Mouse (Mus musculus) ovary, postnatal 36 days (tissue): Measurements from ENCODE around the gene Slit3.
A peak's percentile ranks its signal among the peaks of the same experiment; 100 is the strongest.

Experiments used
- DNase-seq: peaks from one replicate; pipeline ENCODE4 v3.0.0; 2022; ENCODE audit warnings: low spot score, mixed read lengths

Slit3 gene

GRCm38 (mm10) chr11:35693625-35694024 lies 572.6 kb downstream of the Slit3 start:
- no peak for DNase-seq

GRCm38 (mm10) chr11:35697476-35697875 lies 576.5 kb downstream of the Slit3 start:
- no peak for DNase-seq

GRCm38 (mm10) chr11:35698901-35699300 lies 577.9 kb downstream of the Slit3 start:
- DNase-seq = no peak

GRCm38 (mm10) chr11:35703471-35703870 lies 582.4 kb downstream of the Slit3 start:
- no peak for DNase-seq

GRCm38 (mm10) chr11:35704381-35704780 lies 583.4 kb downstream of the Slit3 start:
- no peak for DNase-seq

- DNase-seq = no peak
Observed at GRCm38 (mm10) chr11:35704927-35705326, 583.9 kb downstream of the Slit3 start.

- no peak for DNase-seq
Observed at GRCm38 (mm10) chr11:35707431-35707830, 586.4 kb downstream of the Slit3 start.

GRCm38 (mm10) chr11:35711314-35711713 lies 590.3 kb downstream of the Slit3 start:
- DNase-seq = no peak

- no peak for DNase-seq
Observed at GRCm38 (mm10) chr11:35718881-35719280, 597.9 kb downstream of the Slit3 start.

GRCm38 (mm10) chr11:35723876-35724275 lies 602.9 kb downstream of the Slit3 start:
- DNase-seq = peak; percentile 16

- DNase-seq = no peak
Observed at GRCm38 (mm10) chr11:35726341-35726846, 605.4 kb downstream of the Slit3 start.

GRCm38 (mm10) chr11:35728200-35728599 lies 607.2 kb downstream of the Slit3 start:
- no peak for DNase-seq

- peak; percentile 56 for DNase-seq
Observed at GRCm38 (mm10) chr11:35729186-35729585, 608.2 kb downstream of the Slit3 start.

- DNase-seq = no peak
Observed at GRCm38 (mm10) chr11:35732366-35732765, 611.3 kb downstream of the Slit3 start.

GRCm38 (mm10) chr11:35736817-35737216 lies 615.8 kb downstream of the Slit3 start:
- DNase-seq = no peak

- no peak for DNase-seq
Observed at GRCm38 (mm10) chr11:35737262-35737661, 616.2 kb downstream of the Slit3 start.

GRCm38 (mm10) chr11:35738102-35738501 lies 617.1 kb downstream of the Slit3 start:
- DNase-seq = no peak

- no peak for DNase-seq
Observed at GRCm38 (mm10) chr11:35743586-35743985, 622.6 kb downstream of the Slit3 start.

- no peak for DNase-seq
Observed at GRCm38 (mm10) chr11:35744571-35744970, 623.5 kb downstream of the Slit3 start.

- DNase-seq = peak; percentile 61
Observed at GRCm38 (mm10) chr11:35750578-35750977, 629.6 kb downstream of the Slit3 start.

GRCm38 (mm10) chr11:35754906-35755418 lies 633.9 kb downstream of the Slit3 start:
- DNase-seq = no peak

- DNase-seq = no peak
Observed at GRCm38 (mm10) chr11:35755546-35755945, 634.5 kb downstream of the Slit3 start.

GRCm38 (mm10) chr11:35756411-35757303 lies 635.6 kb downstream of the Slit3 start:
- no peak for DNase-seq
